Mouse (Mus musculus) forebrain, postnatal 0 days (tissue): Measurements from ENCODE around the gene Lgals7. TPM values are rescaled to one million over a fixed set of nuclear protein-coding genes. Genes with fewer than 3 reads are reported as not detected.
A peak's percentile ranks its signal among the peaks of the same experiment; 100 is the strongest.

Source experiments
- ATAC-seq: fragments of 200-750 bp; cut with Nextera tagmentation; 2 replicates; pipeline ENCODE4 v1.8.0; 2017; ENCODE audit warnings: mild to moderate bottlenecking, moderate library complexity
- DNase-seq: peaks from one replicate; pipeline ENCODE4 v3.0.0-alpha.2; 2015
- H3K27ac ChIP-seq: fragments of 300-500 bp; sonication (generic); 2 replicates; pipeline ENCODE4 v1.5.1; 2014; ENCODE audit warnings: low read depth, mild to moderate bottlenecking, antibody characterized with exemption, low read length, moderate library complexity, mixed read lengths
- H3K27me3 ChIP-seq: fragments of 300-500 bp; sonication (generic); 2 replicates; pipeline ENCODE4 v1.6.1; 2014; ENCODE audit warnings: mild to moderate bottlenecking, low read length, mixed read lengths; ENCODE audit not compliant: insufficient read depth
- H3K36me3 ChIP-seq: fragments of 300-500 bp; sonication (generic); 2 replicates; pipeline ENCODE4 v1.6.1; 2014; ENCODE audit warnings: mild to moderate bottlenecking, moderate library complexity; ENCODE audit not compliant: insufficient read depth
- H3K4me1 ChIP-seq: fragments of 300-500 bp; sonication (generic); 2 replicates; pipeline ENCODE4 v1.6.1; 2014; ENCODE audit warnings: antibody characterized with exemption; ENCODE audit not compliant: insufficient read depth
- H3K4me2 ChIP-seq: fragments of 300-500 bp; sonication (generic); 2 replicates; pipeline ENCODE4 v1.6.1; 2014; ENCODE audit warnings: low read depth, mild to moderate bottlenecking, moderate library complexity
- H3K4me3 ChIP-seq: fragments of 300-500 bp; sonication (generic); 2 replicates; pipeline ENCODE4 v1.5.1; 2014; ENCODE audit warnings: low read depth, low read length, mixed read lengths
- H3K9ac ChIP-seq: fragments of 300-500 bp; sonication (generic); 2 replicates; pipeline ENCODE4 v1.6.1; 2014; ENCODE audit warnings: mild to moderate bottlenecking
- H3K9me3 ChIP-seq: fragments of 300-500 bp; sonication (generic); 2 replicates; pipeline ENCODE4 v1.6.1; 2016; ENCODE audit warnings: low read length
- CTCF ChIP-seq: sonication (generic); IDR thresholded peaks from 2 replicates; pipeline ENCODE4 v1.5.1; 2016; ENCODE audit warnings: antibody characterized with exemption, control low read depth, low read depth
- WGBS: fragments of 180-500 bp; shearing (Covaris S2); extraction: QIAGEN DNeasy Blood & Tissue Kit; methylation state at CpG from one replicate; pipeline ENCODE4 v1.1.7; 2014; 5-methylcytosine and 5-hydroxymethylcytosine counted together
- polyA plus RNA-seq: library from polyadenylated mRNA; unstranded; fragments of >200 nt; fragmentation: Nextera tagmentation; extraction: Ambion mirVana; gene quantifications from 2 replicates; pipeline ENCODE4 v1.2.1, GENCODE M21; 2015
- total RNA-seq: library from RNA; depleted of rRNA; stranded (reverse); fragments of >200 nt; gene quantifications from 2 replicates; pipeline ENCODE4 v1.2.3, GENCODE M21; 2014

The Lgals7 gene
- total and polyA plus RNA-seq, 2 experiments from 2014 or later: 2.8 to 3.8 TPM

DNA sequence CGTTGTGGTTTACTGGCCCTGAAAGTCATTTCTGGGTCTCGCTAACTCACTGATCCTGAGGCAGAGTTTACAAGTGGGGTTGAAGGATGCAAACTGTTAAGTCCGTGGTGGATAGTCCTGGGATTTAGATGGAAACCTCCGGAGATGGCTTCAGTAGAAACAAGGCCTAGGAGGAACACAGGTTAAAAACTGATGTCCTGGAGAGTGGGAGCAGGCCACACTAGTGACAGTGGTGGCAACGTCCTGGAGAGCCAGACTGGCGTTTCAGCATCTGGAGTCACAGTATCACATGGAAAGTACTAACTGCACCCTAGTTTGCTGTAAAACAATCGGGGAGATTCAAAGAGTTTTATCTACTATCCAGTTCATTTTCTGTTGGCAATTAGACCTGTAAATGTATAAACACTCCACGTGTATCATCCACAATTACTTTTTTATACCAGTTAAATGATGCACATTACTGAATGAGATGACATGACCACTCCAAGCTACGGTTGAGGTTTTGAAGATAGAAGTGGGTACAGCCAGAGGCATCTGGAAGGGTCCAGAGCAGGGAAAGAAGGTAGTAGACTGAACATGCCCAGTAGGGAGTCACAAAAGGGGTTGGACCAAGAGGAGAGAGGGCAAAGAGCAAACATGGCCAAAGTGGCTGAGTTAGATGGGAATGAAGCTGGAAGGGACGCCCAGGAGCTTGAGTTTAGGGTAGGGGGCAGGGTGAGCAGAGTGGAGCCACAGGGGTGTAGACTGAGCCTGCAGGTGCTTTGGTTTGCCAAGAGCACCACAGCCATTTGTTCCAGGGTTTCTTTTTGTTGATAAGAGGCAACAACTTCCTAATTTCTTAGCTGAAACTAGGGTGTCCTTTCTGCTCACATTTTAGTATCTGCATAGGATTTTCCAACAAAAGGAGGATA is 40.4 kb upstream of the Lgals7 start:
- no peaks in the 10 kb centered on the region for H3K27me3 ChIP-seq
- H3K4me1 ChIP-seq: 0 out of 2 replicates have a peak, but pooled peaks cover 4% of the 10 kb centered on the region
- TF ChIP-seq CTCF: no peak
- H3K9ac ChIP-seq: no peak overlapping the region
- WGBS: 59% methylated on average over 10 of the region's 10 CpGs
- DNase-seq (no peak), ATAC-seq (no peak)
- no peak overlapping the region for H3K4me2 ChIP-seq
- H3K36me3 ChIP-seq: peaks cover 48% of the 10 kb centered on the region
- H3K9me3 ChIP-seq: no peaks in the 10 kb centered on the region
- no peak overlapping the region for H3K27ac ChIP-seq
- H3K4me3 ChIP-seq: no peak overlapping the region

DNA sequence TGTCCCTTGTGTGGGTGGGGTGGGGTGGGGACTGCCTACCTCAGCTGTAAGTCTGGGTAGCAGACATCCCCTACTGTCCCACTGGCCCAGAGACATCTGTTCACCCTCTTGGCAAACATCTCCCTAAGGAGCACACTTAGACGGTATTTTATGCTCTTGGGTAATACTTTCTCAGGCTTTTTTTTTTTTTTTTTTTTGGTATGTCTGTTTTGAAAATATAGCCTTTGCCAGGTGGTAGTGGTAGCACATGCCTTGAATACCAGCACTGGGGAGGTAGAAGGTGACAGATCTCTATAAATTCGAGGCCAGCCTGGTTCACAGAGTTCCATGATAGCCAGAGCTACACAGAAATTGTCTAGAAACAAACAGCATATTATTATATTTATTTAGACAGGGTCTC is 39.7 kb upstream of the Lgals7 start:
- DNase-seq: no peak
- H3K27me3 ChIP-seq: no peaks in the 10 kb centered on the region
- H3K27ac ChIP-seq: no peak overlapping the region
- no peak for ATAC-seq
- H3K4me3 ChIP-seq: no peak overlapping the region
- 0 out of 2 replicates have a peak, but pooled peaks cover 4% of the 10 kb centered on the region for H3K4me1 ChIP-seq
- TF ChIP-seq CTCF: no peak
- H3K36me3 ChIP-seq: peaks cover 41% of the 10 kb centered on the region
- H3K9me3 ChIP-seq: no peaks in the 10 kb centered on the region
- H3K9ac ChIP-seq: no peak overlapping the region
- H3K4me2 ChIP-seq: no peak overlapping the region
- 62% methylated on average over 2 of the region's 2 CpGs for WGBS

DNA sequence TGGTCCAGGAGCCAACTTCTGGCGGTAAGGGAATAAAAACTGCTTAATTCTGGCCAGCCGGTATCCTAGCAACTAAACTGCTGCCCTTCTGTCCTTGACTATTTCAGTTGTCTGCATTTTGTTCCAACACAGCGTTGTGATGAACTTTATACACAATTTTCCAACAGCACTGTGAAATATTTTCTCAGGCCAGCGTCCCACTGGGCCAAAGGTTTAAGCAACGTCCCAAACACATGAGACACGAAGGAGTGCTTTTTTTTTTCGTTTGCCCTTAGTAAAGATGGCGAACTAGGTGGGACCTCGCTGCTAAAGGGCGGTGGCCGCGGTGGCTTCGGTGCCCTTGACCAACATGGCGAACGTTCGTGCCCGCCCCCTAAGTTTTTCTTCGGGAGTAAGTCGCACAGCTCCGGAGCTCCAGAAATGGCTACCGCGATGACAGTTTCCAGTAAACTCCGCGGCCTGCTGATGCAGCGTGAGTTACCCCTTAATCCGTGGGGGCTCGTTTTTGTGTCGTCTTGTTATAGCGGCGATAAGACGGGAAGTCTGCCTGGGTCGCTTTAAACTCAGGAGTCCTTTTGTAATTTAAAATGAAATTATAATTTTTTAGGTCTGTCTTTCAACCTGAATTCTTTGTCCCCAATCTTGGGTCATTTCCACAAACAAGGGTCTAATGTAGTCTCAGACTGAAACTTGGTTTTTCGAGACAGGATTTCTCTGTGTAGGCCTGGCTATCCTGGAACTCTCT is 38.5 kb upstream of the Lgals7 start, which contains the start of gene Ech1:
Gene Ech1, plus strand, starts transcription at position 277 of the 745 bp plus-strand sequence.
- WGBS: 3% methylated on average over 33 of the region's 33 CpGs
- Histone ChIP-seq H3K4me2 (peak within 1 kb of the TSS; percentile 58), H3K4me1 (0 out of 2 replicates have a peak, but pooled peaks cover 4% of the 10 kb centered on the region), H3K36me3 (peaks cover 38% of the 10 kb centered on the region), H3K27ac (peak within 1 kb of the TSS; percentile 79), H3K4me3 (peak within 1 kb of the TSS; percentile 55), H3K9ac (peak within 1 kb of the TSS; percentile 62), H3K9me3 (no peaks in the 10 kb centered on the region), H3K27me3 (no peaks in the 10 kb centered on the region)
- ATAC-seq (peak; percentile 92), DNase-seq (peak; percentile 95)
- TF ChIP-seq CTCF: no peak

DNA sequence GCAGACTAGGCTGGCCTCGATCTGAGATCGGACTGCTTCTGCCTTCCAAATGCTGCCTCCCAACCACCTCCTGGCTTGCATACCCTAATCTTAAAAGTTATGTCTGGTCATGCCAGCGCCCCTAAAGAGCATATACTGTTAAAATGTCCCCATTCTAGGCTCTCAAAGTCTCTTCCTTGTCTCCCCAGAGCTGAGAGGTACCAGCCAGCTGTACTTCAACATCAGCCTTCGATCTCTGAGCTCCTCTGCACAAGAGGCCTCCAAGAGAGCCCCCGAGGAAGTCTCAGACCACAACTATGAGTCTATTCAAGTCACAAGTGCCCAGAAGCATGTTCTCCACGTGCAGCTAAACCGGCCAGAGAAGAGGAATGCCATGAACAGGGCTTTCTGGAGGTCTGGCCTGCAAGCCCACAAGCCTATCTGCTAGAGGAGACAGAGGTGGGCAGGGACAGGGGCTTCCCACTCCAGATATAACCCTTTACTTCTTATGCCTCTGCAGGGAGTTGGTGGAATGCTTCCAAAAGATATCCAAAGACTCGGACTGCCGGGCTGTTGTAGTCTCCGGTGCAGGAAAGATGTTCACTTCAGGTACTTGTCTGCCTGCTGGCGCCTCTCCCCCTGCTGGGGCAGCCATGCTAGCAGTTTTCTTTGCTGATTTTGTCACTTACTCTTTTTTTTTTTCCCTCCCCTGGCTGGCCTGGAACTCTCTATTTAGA is 37.8 kb upstream of the Lgals7 start:
- 0 out of 2 replicates have a peak, but pooled peaks have one; percentile 23 for ATAC-seq
- Histone ChIP-seq H3K27me3 (no peaks in the 10 kb centered on the region), H3K4me3 (peak overlapping the region; percentile 55), H3K36me3 (peaks cover 36% of the 10 kb centered on the region), H3K27ac (peak overlapping the region; percentile 79), H3K9ac (peak overlapping the region; percentile 62), H3K9me3 (no peaks in the 10 kb centered on the region), H3K4me2 (peak overlapping the region; percentile 58), H3K4me1 (0 out of 2 replicates have a peak, but pooled peaks cover 4% of the 10 kb centered on the region)
- 51% methylated on average over 11 of the region's 11 CpGs for WGBS
- TF ChIP-seq CTCF: peak; percentile 25
- no peak for DNase-seq

DNA sequence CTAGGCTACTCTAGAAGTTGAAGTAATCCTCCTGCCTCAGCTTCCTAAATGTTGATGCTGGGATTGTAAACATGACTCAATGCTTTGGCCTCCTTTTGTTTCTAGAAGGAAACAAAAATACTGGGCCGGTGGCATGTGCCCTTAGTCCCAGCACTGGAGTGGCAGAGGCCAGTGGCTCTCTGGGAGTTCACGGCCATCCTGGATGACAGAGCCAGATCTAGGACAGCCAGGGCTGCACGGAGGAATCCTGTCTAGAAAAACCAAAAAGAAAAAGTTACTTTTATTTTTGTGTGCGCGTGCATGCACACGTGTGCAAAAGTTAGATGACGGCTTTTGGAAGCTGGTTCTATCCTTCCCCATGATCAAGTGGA is 37.3 kb upstream of the Lgals7 start:
- Histone ChIP-seq H3K4me1 (0 out of 2 replicates have a peak, but pooled peaks cover 4% of the 10 kb centered on the region), H3K4me2 (peak overlapping the region; percentile 58; the same call in 1 of the 2 replicates), H3K27me3 (no peaks in the 10 kb centered on the region), H3K4me3 (no peak overlapping the region), H3K27ac (no peak overlapping the region), H3K9me3 (no peaks in the 10 kb centered on the region), H3K36me3 (peaks cover 36% of the 10 kb centered on the region), H3K9ac (no peak overlapping the region)
- ATAC-seq (no peak), DNase-seq (no peak)
- no peak for TF ChIP-seq CTCF
- 93% methylated on average over 7 of the region's 7 CpGs for WGBS

DNA sequence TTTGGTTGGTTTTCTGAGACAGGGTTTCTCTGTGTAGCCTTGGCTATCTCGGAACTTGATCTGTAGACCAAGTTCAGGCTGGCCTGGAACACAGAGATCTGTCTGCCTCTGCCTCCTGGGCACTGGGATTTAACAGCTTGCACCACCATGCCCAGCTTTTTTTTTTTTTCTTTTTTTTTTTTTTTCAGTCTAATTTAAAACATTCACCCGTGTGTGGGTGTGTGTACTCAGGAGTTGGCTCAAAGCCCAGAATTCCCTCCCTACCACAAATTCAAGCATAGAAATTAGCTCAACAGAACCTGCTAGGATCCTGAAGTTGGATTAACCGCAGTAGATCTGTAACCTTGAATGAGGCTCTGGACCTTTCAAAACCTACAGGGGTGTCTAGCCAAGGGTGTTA is 36.3 kb upstream of the Lgals7 start:
- Histone ChIP-seq H3K27me3 (no peaks in the 10 kb centered on the region), H3K9ac (no peak overlapping the region), H3K36me3 (peaks cover 37% of the 10 kb centered on the region), H3K4me2 (no peak overlapping the region), H3K27ac (no peak overlapping the region), H3K4me3 (no peak overlapping the region), H3K4me1 (0 out of 2 replicates have a peak, but pooled peaks cover 4% of the 10 kb centered on the region), H3K9me3 (no peaks in the 10 kb centered on the region)
- 33% methylated on average over 3 of the region's 3 CpGs for WGBS
- DNase-seq: peak; percentile 54
- no peak for TF ChIP-seq CTCF
- no peak for ATAC-seq
